Mouse (Mus musculus) MEL (cell line): ENCODE results near the gene Spdef. TPM values are rescaled to one million over a fixed set of nuclear protein-coding genes. Genes with fewer than 3 reads are reported as not detected.
A peak's percentile ranks its signal among the peaks of the same experiment; 100 is the strongest.

Experiments
- DNase-seq: peaks from one replicate; pipeline ENCODE4 v3.0.0; 2011; ENCODE audit warnings: low read depth, low spot score
- H3K27ac ChIP-seq: 2 replicates; pipeline ENCODE4 v1.5.1; 2012; ENCODE audit warnings: low read depth, mild to moderate bottlenecking, control low read depth, low read length, moderate library complexity; ENCODE audit not compliant: control insufficient read depth
- H3K27me3 ChIP-seq, 2 experiments: fragments of 150-350 bp in 1 of 2; sonication (generic) in 1 of 2; 2 replicates each; pipeline ENCODE4 v1.6.1; 2012; ENCODE audit warnings: low read length in 2 of 2, mild to moderate bottlenecking in 2 of 2, improper control_type of control experiment in 1 of 2, moderate library complexity in 1 of 2; ENCODE audit not compliant: insufficient read depth in 2 of 2, control insufficient read depth in 1 of 2
- H3K36me3 ChIP-seq, 2 experiments: 2 replicates each; pipeline ENCODE4 v1.6.1; 2012 to 2014; ENCODE audit warnings: low read length in 2 of 2, improper control_type of control experiment in 1 of 2, inconsistent platforms in 1 of 2, mild to moderate bottlenecking in 1 of 2; ENCODE audit not compliant: insufficient read depth in 2 of 2, control insufficient read depth in 1 of 2
- H3K4me1 ChIP-seq, 2 experiments: fragments of 150-350 bp in 1 of 2; sonication (generic) in 1 of 2; 2 replicates each; pipeline ENCODE4 v1.6.1; 2012; ENCODE audit warnings: low read length in 2 of 2, improper control_type of control experiment in 1 of 2, mild to moderate bottlenecking in 1 of 2; ENCODE audit not compliant: insufficient read depth in 2 of 2, control insufficient read depth in 1 of 2
- H3K4me3 ChIP-seq, 2 experiments: fragments of 150-350 bp in 1 of 2; sonication (generic) in 1 of 2; 2 replicates each; pipeline ENCODE4 v1.5.1; 2012; ENCODE audit warnings: low read depth in 2 of 2, low read length in 2 of 2, mild to moderate bottlenecking in 2 of 2, moderate library complexity in 2 of 2, control low read depth in 1 of 2, improper control_type of control experiment in 1 of 2; ENCODE audit not compliant: control insufficient read depth in 1 of 2, insufficient read depth in 1 of 2
- H3K79me2 ChIP-seq: 2 replicates; pipeline ENCODE4 v1.6.1; 2012; ENCODE audit warnings: mild to moderate bottlenecking, low read length, moderate library complexity; ENCODE audit not compliant: control insufficient read depth, poor library complexity, insufficient read depth
- H3K9ac ChIP-seq: 2 replicates; pipeline ENCODE4 v1.6.1; 2012; ENCODE audit warnings: low read depth, mild to moderate bottlenecking, control low read depth, low read length, moderate library complexity; ENCODE audit not compliant: control insufficient read depth, poor library complexity, severe bottlenecking
- H3K9me3 ChIP-seq: fragments of 150-350 bp; sonication (generic); replicated peaks from 2 replicates; pipeline ENCODE4 v1.6.1; 2012; ENCODE audit warnings: mild to moderate bottlenecking, low read length, improper control_type of control experiment, moderate library complexity; ENCODE audit not compliant: insufficient read depth
- CHD2 ChIP-seq: IDR thresholded peaks from 2 replicates; pipeline ENCODE4 v1.6.1; 2011; ENCODE audit warnings: low read length, improper control_type of control experiment
- CTCF ChIP-seq, 3 experiments: IDR thresholded peaks in 2 of 3; conservative IDR thresholded peaks in 1 of 3; 2 replicates each; pipeline ENCODE4 v1.5.1; 2011 to 2012; ENCODE audit warnings: low read length in 3 of 3, low read depth in 2 of 3, mild to moderate bottlenecking in 2 of 3, improper control_type of control experiment in 1 of 3, inconsistent platforms in 1 of 3, mixed read lengths in 1 of 3, moderate library complexity in 1 of 3; ENCODE audit not compliant: control insufficient read depth in 1 of 3, insufficient read depth in 1 of 3, poor library complexity in 1 of 3, severe bottlenecking in 1 of 3
- E2F4 ChIP-seq: IDR thresholded peaks from 2 replicates; pipeline ENCODE4 v1.6.1; 2011; ENCODE audit warnings: low read depth, low read length, improper control_type of control experiment, borderline replicate concordance
- GABPA ChIP-seq: IDR thresholded peaks from 2 replicates; pipeline ENCODE4 v1.6.1; 2012; ENCODE audit warnings: low read depth, mild to moderate bottlenecking, inconsistent platforms, low read length, improper control_type of control experiment, moderate library complexity
- JUND ChIP-seq: IDR thresholded peaks from 2 replicates; pipeline ENCODE4 v1.6.1; 2011; ENCODE audit warnings: low read depth, mild to moderate bottlenecking, improper control_type of control experiment, low read length
- MAFK ChIP-seq: IDR thresholded peaks from 2 replicates; pipeline ENCODE4 v1.6.1; 2011; ENCODE audit warnings: low read depth, mild to moderate bottlenecking, low read length, improper control_type of control experiment, borderline replicate concordance
- MAX ChIP-seq: IDR thresholded peaks from 2 replicates; pipeline ENCODE4 v1.6.1; 2011; ENCODE audit warnings: low read length, improper control_type of control experiment
- MAZ ChIP-seq: IDR thresholded peaks from 2 replicates; pipeline ENCODE4 v1.6.1; 2012; ENCODE audit warnings: low read depth, mild to moderate bottlenecking, inconsistent platforms, low read length, improper control_type of control experiment
- MYB ChIP-seq: IDR thresholded peaks from 2 replicates; pipeline ENCODE4 v1.6.1; 2011; ENCODE audit warnings: mild to moderate bottlenecking, low read depth, low read length, improper control_type of control experiment
- USF1 ChIP-seq: IDR thresholded peaks from 2 replicates; pipeline ENCODE4 v1.6.1; 2014; ENCODE audit warnings: low read depth, mild to moderate bottlenecking, inconsistent platforms, low read length, improper control_type of control experiment, moderate library complexity
- USF2 ChIP-seq, 2 experiments: IDR thresholded peaks; 2 replicates each; pipeline ENCODE4 v1.6.1; 2011 to 2012; ENCODE audit warnings: improper control_type of control experiment in 2 of 2, low read length in 2 of 2, borderline replicate concordance in 1 of 2, inconsistent platforms in 1 of 2, low read depth in 1 of 2, mild to moderate bottlenecking in 1 of 2; ENCODE audit not compliant: insufficient read depth in 1 of 2
- ZNF384 ChIP-seq: IDR thresholded peaks from 2 replicates; pipeline ENCODE4 v1.6.1; 2012; ENCODE audit warnings: low read depth, mild to moderate bottlenecking, inconsistent platforms, low read length, improper control_type of control experiment
- polyA plus RNA-seq, 2 experiments: library from polyadenylated mRNA; stranded (reverse) in 1 of 2; unstranded in 1 of 2; fragments of >175 nt in 1 of 2; fragments of >200 nt in 1 of 2; gene quantifications; 2 replicates each; pipeline versions ENCODE4 v1.2.1 to v1.2.4; 2012; ENCODE audit warnings: low replicate concordance in 2 of 2, low read depth in 1 of 2; ENCODE audit not compliant: insufficient read length in 2 of 2, insufficient read depth in 1 of 2, missing spikeins in 1 of 2
- total RNA-seq: library from RNA; depleted of rRNA; stranded (reverse); fragments of 300-350 nt; gene quantifications from 2 replicates; pipeline ENCODE4 v1.2.3, GENCODE M21; 2012

The Spdef gene
- total and polyA plus RNA-seq, 3 experiments = 0.11 TPM; not detected in 2

GRCm38 (mm10) chr17:27678924-27679813 is 49.6 kb downstream of the Spdef start:
- Histone ChIP-seq H3K79me2 (no peaks in the 10 kb centered on the region), H3K4me1 (no peaks in the 10 kb centered on the region), H3K36me3 (no peaks in the 10 kb centered on the region), H3K9me3 (no peaks in the 10 kb centered on the region), H3K27me3 (no peaks in the 10 kb centered on the region), H3K4me3 (no peak overlapping the region), H3K27ac (no peak overlapping the region), H3K9ac (no peak overlapping the region)
- no peak for TF ChIP-seq GABPA
- TF ChIP-seq CHD2 = no peak
- TF ChIP-seq USF1 = 0 out of 2 replicates have a peak, but pooled peaks have one; percentile 8
- no peak for TF ChIP-seq USF2 (IDR thresholded peaks at IDR 0.05; ENCODE audit: borderline replicate concordance in 1 of 2, insufficient read depth in 1 of 2, low read depth in 1 of 2, low read length in 2 of 2)
- TF ChIP-seq MYB = no peak
- no peak for DNase-seq

DNA sequence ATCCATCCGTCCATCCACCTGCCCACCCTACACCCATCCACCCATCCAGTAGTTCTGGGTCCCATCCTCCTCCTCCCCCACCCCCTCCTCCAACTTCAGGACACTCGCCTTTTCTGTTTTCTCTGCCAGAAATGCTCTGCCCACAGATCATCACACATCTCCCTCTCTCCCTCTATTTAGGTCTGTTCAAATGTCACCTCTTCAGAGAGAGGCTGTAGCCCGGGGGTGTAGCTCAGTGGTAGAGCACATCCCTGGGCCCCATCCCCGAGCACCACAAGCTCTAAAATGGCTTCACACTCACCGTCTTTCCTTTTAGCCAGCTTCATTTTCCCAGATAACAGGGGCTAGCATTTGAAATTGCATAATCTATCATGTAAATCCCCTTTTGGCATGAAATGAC is 51.0 kb downstream of the Spdef start:
- Histone ChIP-seq H3K4me3 (no peak overlapping the region), H3K27me3 (no peaks in the 10 kb centered on the region)
- no peak for DNase-seq

DNA sequence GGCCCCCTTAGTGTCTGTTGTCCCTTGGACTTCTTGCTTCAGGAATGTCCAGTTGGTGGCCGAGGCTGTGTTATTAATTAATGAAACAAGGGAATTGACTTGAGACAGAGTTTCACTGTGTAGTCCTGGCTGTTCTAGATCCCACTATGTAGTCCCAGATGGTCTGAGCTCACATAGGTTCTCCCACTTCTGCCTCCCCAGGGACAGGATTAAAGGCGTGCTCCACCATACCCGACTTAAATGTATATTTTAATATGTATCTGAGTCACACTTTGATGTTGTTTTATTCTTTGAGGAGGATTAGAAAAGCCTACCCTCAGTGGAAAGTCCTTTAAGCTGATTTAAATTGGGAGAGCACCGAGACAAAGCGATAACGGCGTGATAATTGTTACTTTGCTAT is 52.5 kb downstream of the Spdef start:
- no peaks in the 10 kb centered on the region for H3K4me1 ChIP-seq
- no peaks in the 10 kb centered on the region for H3K36me3 ChIP-seq
- no peaks in the 10 kb centered on the region for H3K27me3 ChIP-seq
- no peak overlapping the region for H3K27ac ChIP-seq
- H3K9me3 ChIP-seq = no peaks in the 10 kb centered on the region
- DNase-seq = no peak
- no peak for TF ChIP-seq MAZ
- no peak for TF ChIP-seq JUND
- no peak for TF ChIP-seq MAX
- no peak for TF ChIP-seq MAFK
- TF ChIP-seq E2F4 = no peak
- no peak overlapping the region for H3K9ac ChIP-seq
- H3K4me3 ChIP-seq = no peak overlapping the region
- no peaks in the 10 kb centered on the region for H3K79me2 ChIP-seq

More for the DNA sequence above, 51.0 kb downstream of the Spdef start:
- Histone ChIP-seq H3K9me3 (no peaks in the 10 kb centered on the region), H3K27ac (no peak overlapping the region), H3K79me2 (no peaks in the 10 kb centered on the region), H3K36me3 (no peaks in the 10 kb centered on the region), H3K4me1 (no peaks in the 10 kb centered on the region), H3K9ac (no peak overlapping the region)
- no peak for TF ChIP-seq ZNF384
- no peak for TF ChIP-seq MYB
- TF ChIP-seq E2F4 = no peak
- no peak for TF ChIP-seq MAX
- no peak for TF ChIP-seq JUND
- TF ChIP-seq CTCF (IDR thresholded peaks at IDR 0.05 in 2 of 3, conservative IDR thresholded peaks at IDR 0.05 in 1 of 3; ENCODE audit: control insufficient read depth in 1 of 3, insufficient read depth in 1 of 3, low read depth in 2 of 3, low read length in 3 of 3, poor library complexity in 1 of 3, severe bottlenecking in 1 of 3) = no peak
